Mouse (Mus musculus) forebrain, embryonic 16.5 days (tissue): ENCODE data around the gene Stim2. TPM values are rescaled to one million over a fixed set of nuclear protein-coding genes. Genes with fewer than 3 reads are reported as not detected.

Experiments
- ATAC-seq: fragments of 200-750 bp; cut with Nextera tagmentation; 2 replicates; pipeline ENCODE4 v1.8.0; 2017; ENCODE audit warnings: mild to moderate bottlenecking, moderate library complexity
- H3K27ac ChIP-seq: fragments of 300-500 bp; sonication (generic); 2 replicates; pipeline ENCODE4 v1.5.1; 2014; ENCODE audit warnings: low read length, control low read depth
- H3K27me3 ChIP-seq: fragments of 300-500 bp; sonication (generic); replicated peaks from 2 replicates; pipeline ENCODE4 v1.6.1; 2014; ENCODE audit warnings: low read length; ENCODE audit not compliant: control insufficient read depth, insufficient read depth
- H3K36me3 ChIP-seq: fragments of 300-500 bp; sonication (generic); 2 replicates; pipeline ENCODE4 v1.6.1; 2014; ENCODE audit not compliant: control insufficient read depth, insufficient read depth
- H3K4me1 ChIP-seq: fragments of 300-500 bp; sonication (generic); replicated peaks from 2 replicates; pipeline ENCODE4 v1.6.1; 2014; ENCODE audit warnings: low read length; ENCODE audit not compliant: control insufficient read depth, insufficient read depth
- H3K4me2 ChIP-seq: fragments of 300-500 bp; sonication (generic); 2 replicates; pipeline ENCODE4 v1.6.1; 2014; ENCODE audit warnings: mild to moderate bottlenecking, low read length, control low read depth
- H3K4me3 ChIP-seq: fragments of 300-500 bp; sonication (generic); replicated peaks from 2 replicates; pipeline ENCODE4 v1.5.1; 2014; ENCODE audit warnings: mild to moderate bottlenecking, low read length, control low read depth
- H3K9ac ChIP-seq: fragments of 300-500 bp; sonication (generic); replicated peaks from 2 replicates; pipeline ENCODE4 v1.6.1; 2014; ENCODE audit warnings: low read depth, low read length, control low read depth
- H3K9me3 ChIP-seq: fragments of 300-500 bp; sonication (generic); 2 replicates; pipeline ENCODE4 v1.6.1; 2016; ENCODE audit warnings: low read length; ENCODE audit not compliant: control insufficient read depth
- WGBS: fragments of 180-500 bp; shearing (Covaris S2); extraction: QIAGEN DNeasy Blood & Tissue Kit; methylation state at CpG from one replicate; pipeline ENCODE4 v1.1.7; 2014; 5-methylcytosine and 5-hydroxymethylcytosine counted together
- polyA plus RNA-seq: library from polyadenylated mRNA; unstranded; fragments of >200 nt; fragmentation: Nextera tagmentation; extraction: Ambion mirVana; gene quantifications from 2 replicates; pipeline ENCODE4 v1.2.1, GENCODE M21; 2015

Stim2 gene
- polyA plus RNA-seq, 1 experiment from 2014 or later, result 23.2 TPM

DNA sequence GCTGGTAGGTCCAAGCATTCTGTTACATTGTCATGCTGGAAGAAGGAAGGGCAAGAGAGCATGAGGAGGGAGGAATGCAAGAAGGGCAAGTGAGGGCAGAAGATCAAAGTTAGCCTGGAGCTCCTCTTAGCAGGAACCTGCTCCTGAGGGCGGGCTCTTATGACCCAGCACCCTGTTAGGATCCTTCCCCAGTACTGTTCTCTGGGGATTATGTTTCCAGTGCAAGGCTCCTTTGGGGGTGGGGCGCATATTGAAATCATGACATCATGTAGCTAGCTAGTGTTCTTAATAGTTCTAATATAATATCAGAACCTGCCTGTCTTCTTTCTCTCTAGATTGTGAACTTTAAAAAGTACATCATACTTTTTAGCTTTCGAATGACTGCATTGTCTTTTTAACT is 52.8 kb downstream of the Stim2 start:
- H3K4me2 ChIP-seq, result no peak overlapping the region
- H3K9ac ChIP-seq, result no peak overlapping the region
- WGBS, result 84% methylated on average over 3 of the region's 3 CpGs
- no peak for ATAC-seq
- no peaks in the 10 kb centered on the region for H3K9me3 ChIP-seq
- H3K36me3 ChIP-seq, result peaks cover 3% of the 10 kb centered on the region; the same call in 1 of the 2 replicates
- H3K4me1 ChIP-seq, result no peaks in the 10 kb centered on the region
- H3K27me3 ChIP-seq, result no peaks in the 10 kb centered on the region
- H3K4me3 ChIP-seq, result no peak overlapping the region
- no peak overlapping the region for H3K27ac ChIP-seq

DNA sequence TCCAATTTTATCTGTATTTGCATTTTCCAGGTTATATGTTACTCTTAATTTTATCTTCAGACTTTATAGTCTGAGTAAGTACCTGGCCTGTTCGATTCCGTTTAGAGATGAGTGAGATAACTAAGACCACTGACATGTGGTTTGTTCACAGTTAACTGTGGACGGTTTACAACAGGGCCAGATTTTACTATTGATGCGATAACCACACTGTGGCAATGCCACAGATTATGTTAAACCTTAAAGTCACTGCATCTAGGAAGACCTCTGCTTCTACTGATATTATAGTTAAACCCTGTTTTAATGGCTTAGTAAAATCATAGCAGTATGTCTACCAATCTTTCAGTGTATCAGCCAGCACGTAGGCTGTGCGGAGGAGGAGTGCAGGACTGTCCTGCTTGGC is 53.9 kb downstream of the Stim2 start:
- WGBS, result 95% methylated on average over 6 of the region's 6 CpGs
- no peak overlapping the region for H3K4me3 ChIP-seq
- no peak overlapping the region for H3K4me2 ChIP-seq
- no peak overlapping the region for H3K27ac ChIP-seq
- no peak overlapping the region for H3K9ac ChIP-seq
- no peaks in the 10 kb centered on the region for H3K27me3 ChIP-seq
- H3K36me3 ChIP-seq, result peaks cover 3% of the 10 kb centered on the region; the same call in 1 of the 2 replicates
- H3K9me3 ChIP-seq, result no peaks in the 10 kb centered on the region
- no peaks in the 10 kb centered on the region for H3K4me1 ChIP-seq
- no peak for ATAC-seq

DNA sequence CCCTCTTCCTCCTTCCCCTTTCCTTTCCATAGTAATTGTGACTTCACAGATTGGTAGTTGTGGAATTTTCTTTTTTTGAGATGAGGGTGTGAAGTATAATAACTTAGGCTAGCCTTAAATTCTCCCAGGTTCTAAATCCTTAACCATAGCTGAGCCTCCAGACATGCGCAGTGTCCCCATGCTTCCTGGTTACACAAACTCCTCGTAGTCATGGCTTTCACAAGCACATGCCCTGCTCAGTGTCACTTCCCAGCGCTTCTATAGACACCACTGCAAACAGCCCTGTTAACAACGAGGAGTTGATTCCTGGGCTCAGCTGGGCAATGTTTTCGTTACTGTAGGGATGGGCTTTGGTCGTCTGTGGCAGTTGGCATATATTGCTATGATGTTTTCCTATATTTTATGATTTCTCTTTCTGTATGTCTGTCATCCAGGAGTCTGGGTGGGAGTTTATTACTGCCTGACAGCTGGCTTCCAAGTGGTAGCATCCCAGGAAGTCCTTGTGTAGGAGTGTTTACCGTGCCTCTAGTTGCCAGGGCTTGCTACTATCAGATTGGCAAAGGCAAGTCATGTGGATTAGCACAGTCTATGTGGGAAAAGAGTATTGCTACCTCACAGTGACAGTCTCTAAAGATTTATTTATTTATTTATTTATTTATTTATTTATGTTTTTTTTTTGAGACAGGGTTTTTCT is 55.5 kb downstream of the Stim2 start:
- WGBS, result 85% methylated on average over 7 of the region's 7 CpGs

DNA sequence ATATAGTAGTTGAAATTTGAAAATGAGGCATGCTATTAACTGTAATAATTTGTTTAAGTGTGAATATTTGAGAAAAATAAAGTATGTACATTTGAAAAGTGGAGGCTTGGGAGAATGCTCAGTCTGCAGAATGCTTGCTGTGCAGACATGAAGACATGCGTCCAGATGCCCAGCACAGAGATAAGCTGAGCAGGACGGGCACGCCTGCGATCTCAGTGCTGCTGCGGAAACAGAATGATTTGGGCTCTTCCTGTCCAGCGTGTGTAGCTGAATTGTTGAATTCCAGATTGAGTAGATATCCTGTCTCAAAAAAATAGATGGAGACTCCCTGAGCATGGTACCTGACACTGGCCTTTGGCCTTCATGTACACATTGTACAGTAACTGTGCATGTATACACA is 58.0 kb downstream of the Stim2 start:
- no peak overlapping the region for H3K4me2 ChIP-seq
- H3K4me3 ChIP-seq, result no peak overlapping the region
- H3K9ac ChIP-seq, result no peak overlapping the region
- ATAC-seq, result no peak
- peaks cover 3% of the 10 kb centered on the region; the same call in 1 of the 2 replicates for H3K36me3 ChIP-seq
- 94% methylated on average over 6 of the region's 6 CpGs for WGBS
- no peak overlapping the region for H3K27ac ChIP-seq
- H3K27me3 ChIP-seq, result no peaks in the 10 kb centered on the region
- H3K9me3 ChIP-seq, result no peaks in the 10 kb centered on the region
- H3K4me1 ChIP-seq, result no peaks in the 10 kb centered on the region

More for the DNA sequence above, 55.5 kb downstream of the Stim2 start:
- H3K36me3 ChIP-seq, result peaks cover 3% of the 10 kb centered on the region; the same call in 1 of the 2 replicates
- ATAC-seq, result no peak
- H3K27ac ChIP-seq, result no peak overlapping the region
- no peak overlapping the region for H3K4me3 ChIP-seq
- H3K27me3 ChIP-seq, result no peaks in the 10 kb centered on the region
- H3K4me2 ChIP-seq, result no peak overlapping the region
- H3K9ac ChIP-seq, result no peak overlapping the region
- no peaks in the 10 kb centered on the region for H3K9me3 ChIP-seq
- no peaks in the 10 kb centered on the region for H3K4me1 ChIP-seq

DNA sequence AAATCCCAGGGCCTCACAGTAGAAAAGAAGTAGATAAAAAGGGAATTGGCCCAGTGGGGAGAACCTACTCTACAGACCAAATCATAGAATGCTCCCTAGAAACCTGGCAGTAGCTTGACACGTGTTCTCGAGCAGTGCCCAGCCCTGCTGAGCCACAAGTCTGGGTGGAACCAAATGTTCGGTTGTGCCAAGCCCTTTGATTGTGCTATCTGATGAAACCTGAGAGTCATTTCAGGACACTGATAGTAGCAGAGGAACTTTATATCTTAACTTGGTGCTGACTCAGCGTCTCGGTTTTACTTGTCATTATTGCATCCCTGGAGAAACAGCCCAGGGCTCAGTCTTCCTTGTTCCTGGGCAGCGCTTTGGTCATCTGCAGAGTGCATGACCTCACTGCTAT is 61.7 kb downstream of the Stim2 start:
- ATAC-seq, result no peak
- H3K9me3 ChIP-seq, result no peaks in the 10 kb centered on the region
- no peak overlapping the region for H3K4me2 ChIP-seq
- no peaks in the 10 kb centered on the region for H3K4me1 ChIP-seq
- no peak overlapping the region for H3K27ac ChIP-seq
- 94% methylated on average over 6 of the region's 6 CpGs for WGBS
- peaks cover 2% of the 10 kb centered on the region; the same call in 1 of the 2 replicates for H3K36me3 ChIP-seq
- no peak overlapping the region for H3K9ac ChIP-seq
- no peak overlapping the region for H3K4me3 ChIP-seq
- no peaks in the 10 kb centered on the region for H3K27me3 ChIP-seq

DNA sequence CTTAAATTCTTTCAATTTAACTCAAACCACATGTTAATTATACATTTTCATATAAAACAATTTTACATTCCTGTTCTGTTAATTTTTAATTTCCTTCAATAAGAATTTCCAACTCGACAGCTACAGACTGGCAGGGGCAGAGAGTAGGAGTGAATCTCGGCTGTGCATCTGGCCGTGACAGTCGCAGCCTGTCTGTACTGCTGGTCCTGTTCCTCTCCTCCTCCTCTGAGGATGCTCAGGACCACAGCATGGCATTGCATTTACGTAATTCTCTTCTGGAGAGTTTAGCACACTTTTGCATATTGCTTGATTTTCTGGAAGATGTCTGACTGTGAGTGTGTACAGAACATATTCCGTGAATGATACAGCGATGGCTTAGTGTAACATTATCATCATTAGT is 63.8 kb downstream of the Stim2 start:
- Histone ChIP-seq H3K4me3 (no peak overlapping the region), H3K4me1 (no peaks in the 10 kb centered on the region), H3K36me3 (no peaks in the 10 kb centered on the region), H3K4me2 (no peak overlapping the region), H3K27me3 (no peaks in the 10 kb centered on the region), H3K9me3 (no peaks in the 10 kb centered on the region), H3K27ac (no peak overlapping the region), H3K9ac (no peak overlapping the region)
- ATAC-seq, result peak; percentile 47; the same call in 1 of the 2 replicates
- 65% methylated on average over 7 of the region's 7 CpGs for WGBS

DNA sequence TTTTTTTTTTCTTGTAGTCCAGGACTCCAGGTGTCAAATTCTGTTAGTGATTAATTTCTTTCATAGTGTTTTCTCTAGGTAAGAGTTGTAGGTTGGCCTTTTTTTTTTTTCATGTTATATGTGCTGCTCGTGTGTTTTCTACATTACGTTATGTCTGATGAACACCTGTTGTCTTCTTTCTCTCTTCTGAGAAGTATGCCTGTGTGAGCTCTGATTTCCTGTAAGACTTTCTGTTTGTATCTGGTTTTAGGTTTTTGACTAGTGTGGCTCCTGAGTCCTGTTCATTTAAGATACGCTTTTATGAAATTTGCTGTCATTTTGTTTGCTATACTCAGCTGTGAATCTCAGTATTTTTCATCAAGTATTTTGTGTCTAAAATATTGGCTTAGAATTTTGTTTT is 69.3 kb downstream of the Stim2 start:
- no peaks in the 10 kb centered on the region for H3K27me3 ChIP-seq
- H3K9me3 ChIP-seq, result no peaks in the 10 kb centered on the region
- WGBS, result 97% methylated on average over 3 of the region's 3 CpGs
- no peaks in the 10 kb centered on the region for H3K4me1 ChIP-seq
- no peaks in the 10 kb centered on the region for H3K36me3 ChIP-seq
- no peak for ATAC-seq
- H3K4me3 ChIP-seq, result no peak overlapping the region
- no peak overlapping the region for H3K9ac ChIP-seq
- no peak overlapping the region for H3K4me2 ChIP-seq
- H3K27ac ChIP-seq, result no peak overlapping the region

DNA sequence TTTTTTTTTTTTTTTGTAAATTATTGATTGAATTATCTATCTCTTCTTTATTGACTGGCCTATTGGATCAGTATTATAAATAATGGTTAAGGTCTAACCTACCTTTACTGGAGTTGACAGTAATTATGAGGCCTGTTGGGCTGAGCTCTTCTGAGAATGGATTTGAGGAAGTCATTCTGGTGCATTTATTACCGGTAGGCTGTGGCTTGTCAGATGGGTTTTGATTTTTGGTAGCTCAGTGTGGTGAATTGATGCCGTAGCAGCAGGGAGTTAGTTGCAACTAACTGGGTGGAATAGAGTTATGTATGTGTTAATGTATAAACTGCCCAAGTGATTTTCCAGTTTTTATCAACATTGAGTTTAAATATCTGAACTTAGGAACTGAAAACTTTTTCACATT is 72.2 kb downstream of the Stim2 start:
- H3K4me1 ChIP-seq, result no peaks in the 10 kb centered on the region; the same call in 1 of the 2 replicates
- no peak overlapping the region for H3K4me2 ChIP-seq
- 97% methylated on average over 2 of the region's 2 CpGs for whole genome bisulfite sequencing
- H3K9me3 ChIP-seq, result no peaks in the 10 kb centered on the region
- no peak overlapping the region for H3K9ac ChIP-seq
- no peak overlapping the region for H3K4me3 ChIP-seq
- H3K27ac ChIP-seq, result no peak overlapping the region
- no peaks in the 10 kb centered on the region for H3K27me3 ChIP-seq
- ATAC-seq, result no peak
- H3K36me3 ChIP-seq, result no peaks in the 10 kb centered on the region

DNA sequence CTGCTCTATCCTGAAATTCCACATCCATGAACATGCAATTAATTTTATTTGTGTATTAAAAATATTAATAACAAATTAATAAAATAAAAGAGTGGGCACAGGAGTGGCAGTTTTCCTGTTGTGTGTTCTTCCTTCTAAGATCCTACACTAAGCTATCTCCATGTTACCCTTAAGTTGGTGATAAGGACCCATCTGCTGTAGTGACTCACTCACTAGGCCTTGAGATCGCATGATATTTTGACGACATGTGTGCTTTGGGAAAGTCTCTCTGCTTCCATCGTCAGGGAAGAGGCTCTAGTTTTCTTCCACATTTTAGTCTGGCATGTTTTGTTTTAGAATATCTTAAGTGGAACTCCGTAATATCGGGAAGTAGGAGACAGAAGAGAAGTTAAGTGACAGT is 73.0 kb downstream of the Stim2 start:
- Histone ChIP-seq H3K4me1 (no peaks in the 10 kb centered on the region; the same call in 1 of the 2 replicates), H3K9me3 (no peaks in the 10 kb centered on the region), H3K9ac (no peak overlapping the region), H3K4me3 (no peak overlapping the region), H3K27me3 (no peaks in the 10 kb centered on the region), H3K27ac (no peak overlapping the region), H3K4me2 (no peak overlapping the region), H3K36me3 (no peaks in the 10 kb centered on the region)
- WGBS, result 90% methylated on average over 5 of the region's 5 CpGs
- ATAC-seq, result no peak

DNA sequence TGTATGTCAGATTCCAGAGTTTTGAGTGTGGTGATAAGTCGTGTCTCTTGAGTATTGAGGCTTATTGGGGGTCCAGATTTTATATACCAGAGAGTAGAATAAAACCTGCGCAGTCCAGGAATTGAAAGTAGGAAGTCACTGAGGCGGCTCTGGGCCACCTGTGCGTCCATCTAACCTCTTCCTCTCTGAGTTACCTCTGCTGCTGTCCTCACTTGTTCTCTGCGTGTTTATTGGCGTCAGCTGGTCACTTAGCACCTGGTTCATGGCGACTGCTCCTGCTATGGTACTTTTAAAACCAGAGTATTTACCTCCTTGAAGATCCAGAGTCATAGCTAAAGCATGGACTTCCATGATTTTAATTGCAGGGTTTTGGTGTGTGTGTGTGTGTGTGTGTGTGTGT is 73.4 kb downstream of the Stim2 start:
- Histone ChIP-seq H3K4me3 (no peak overlapping the region), H3K9ac (no peak overlapping the region), H3K27me3 (no peaks in the 10 kb centered on the region), H3K27ac (no peak overlapping the region), H3K4me2 (no peak overlapping the region), H3K36me3 (no peaks in the 10 kb centered on the region), H3K9me3 (no peaks in the 10 kb centered on the region), H3K4me1 (no peaks in the 10 kb centered on the region; the same call in 1 of the 2 replicates)
- 92% methylated on average over 7 of the region's 7 CpGs for WGBS
- no peak for ATAC-seq
